Mouse (Mus musculus): Measurements from ENCODE around the gene Dlg1.

- TF ChIP-seq CTCF (IDR thresholded peaks at IDR 0.05; ENCODE audit: low read depth) (no peak), EP300 (IDR thresholded peaks at IDR 0.05; ENCODE audit: low read depth) (no peak)
Observed at GRCm38 (mm10) chr16:31826049-31826448, 162.8 kb downstream of the Dlg1 start.

Data from heart, postnatal 0 days (tissue).